Mouse (Mus musculus) CH12.LX (cell line): Measurements from ENCODE around the gene Zfp637. TPM values are rescaled to one million over a fixed set of nuclear protein-coding genes. Genes with fewer than 3 reads are reported as not detected.
"Not testable (repeated sequence)": the region's sequence is repeated elsewhere in the genome, so short reads cannot be mapped to it uniquely, and the experiment has no call there.

Experiments
- DNase-seq: peaks from one replicate; pipeline ENCODE4 v3.0.0-alpha.2; 2013; ENCODE audit errors: extremely low read depth
- H3K27ac ChIP-seq: 2 replicates; pipeline ENCODE4 v1.5.1; 2012; ENCODE audit warnings: low read depth, mild to moderate bottlenecking, control low read depth, moderate library complexity; ENCODE audit not compliant: insufficient read depth
- H3K27me3 ChIP-seq: replicated peaks from 2 replicates; pipeline ENCODE3; 2012; ENCODE audit warnings: inconsistent platforms
- H3K36me3 ChIP-seq, 2 experiments: replicated peaks in 1 of 2; 2 replicates each; pipeline versions ENCODE3 to v1.6.1; 2012; ENCODE audit warnings: inconsistent platforms in 1 of 2, low read length in 1 of 2, mild to moderate bottlenecking in 1 of 2, mixed read lengths in 1 of 2, moderate library complexity in 1 of 2; ENCODE audit not compliant: control insufficient read depth in 1 of 2, insufficient read depth in 1 of 2
- H3K4me1 ChIP-seq, 2 experiments: 2 replicates each; pipeline ENCODE4 v1.6.1; 2012; ENCODE audit warnings: inconsistent platforms in 1 of 2, moderate library complexity in 1 of 2; ENCODE audit not compliant: insufficient read depth in 2 of 2, control insufficient read depth in 1 of 2
- H3K4me2 ChIP-seq: 2 replicates; pipeline ENCODE4 v1.6.1; 2012; ENCODE audit warnings: low read depth, mild to moderate bottlenecking, control low read depth; ENCODE audit not compliant: poor library complexity, insufficient read depth, severe bottlenecking
- H3K4me3 ChIP-seq, 3 experiments: fragments of 150-350 bp in 1 of 3; sonication (generic) in 1 of 3; replicated peaks in 1 of 3; 2 replicates each; pipeline versions ENCODE3 to v1.5.1; 2011 to 2012; ENCODE audit warnings: low read depth in 2 of 3, low read length in 2 of 3, mild to moderate bottlenecking in 2 of 3, moderate library complexity in 2 of 3, control low read depth in 1 of 3, improper control_type of control experiment in 1 of 3, inconsistent platforms in 1 of 3, mixed read lengths in 1 of 3; ENCODE audit not compliant: poor library complexity in 1 of 3
- H3K79me2 ChIP-seq: replicated peaks from 2 replicates; pipeline ENCODE4 v1.6.1; 2012; ENCODE audit warnings: mild to moderate bottlenecking, moderate library complexity; ENCODE audit not compliant: control insufficient read depth, poor library complexity, insufficient read depth, severe bottlenecking; ENCODE audit errors: extremely low read depth
- H3K9ac ChIP-seq: 2 replicates; pipeline ENCODE4 v1.6.1; 2012; ENCODE audit warnings: low read depth, mild to moderate bottlenecking, control low read depth, moderate library complexity; ENCODE audit not compliant: insufficient read depth
- H3K9me3 ChIP-seq: replicated peaks from 2 replicates; pipeline ENCODE3; 2012; ENCODE audit warnings: low read length, inconsistent platforms, mixed read lengths
- CHD2 ChIP-seq: IDR thresholded peaks from 2 replicates; pipeline ENCODE4 v1.6.1; 2011; ENCODE audit warnings: low read length, improper control_type of control experiment
- CTCF ChIP-seq, 2 experiments: IDR thresholded peaks in 1 of 2; conservative IDR thresholded peaks in 1 of 2; 2 replicates each; pipeline ENCODE4 v1.5.1; 2011 to 2012; ENCODE audit warnings: low read depth in 2 of 2, low read length in 2 of 2, improper control_type of control experiment in 1 of 2, inconsistent platforms in 1 of 2, mild to moderate bottlenecking in 1 of 2, moderate library complexity in 1 of 2
- HCFC1 ChIP-seq: IDR thresholded peaks from 2 replicates; pipeline ENCODE4 v1.6.1; 2012; ENCODE audit warnings: low read depth, mild to moderate bottlenecking, inconsistent platforms, low read length, improper control_type of control experiment
- JUN ChIP-seq: IDR thresholded peaks from 2 replicates; pipeline ENCODE4 v1.6.1; 2011; ENCODE audit warnings: low read depth, mild to moderate bottlenecking, low read length, improper control_type of control experiment, moderate library complexity; ENCODE audit not compliant: insufficient read depth
- KAT2A ChIP-seq: IDR thresholded peaks from 2 replicates; pipeline ENCODE4 v1.6.1; 2012; ENCODE audit warnings: low read length, improper control_type of control experiment, inconsistent platforms; ENCODE audit not compliant: insufficient replicate concordance
- MAZ ChIP-seq: IDR thresholded peaks from 2 replicates; pipeline ENCODE4 v1.6.1; 2012; ENCODE audit warnings: low read depth, mild to moderate bottlenecking, inconsistent platforms, low read length, improper control_type of control experiment, moderate library complexity
- MXI1 ChIP-seq: IDR thresholded peaks from 2 replicates; pipeline ENCODE4 v1.6.1; 2011; ENCODE audit warnings: mild to moderate bottlenecking, low read depth, low read length, improper control_type of control experiment
- MYC ChIP-seq: IDR thresholded peaks from 2 replicates; pipeline ENCODE4 v1.6.1; 2011; ENCODE audit warnings: low read depth, mild to moderate bottlenecking, improper control_type of control experiment, low read length
- POLR2A ChIP-seq: IDR thresholded peaks from 2 replicates; pipeline ENCODE4 v1.6.1; 2011; ENCODE audit warnings: low read depth, mild to moderate bottlenecking, improper control_type of control experiment, low read length
- POLR2AphosphoS2 ChIP-seq: IDR thresholded peaks from 2 replicates; pipeline ENCODE4 v1.6.1; 2011; ENCODE audit warnings: low read depth, low read length, improper control_type of control experiment
- SIN3A ChIP-seq: IDR thresholded peaks from 2 replicates; pipeline ENCODE4 v1.6.1; 2012; ENCODE audit warnings: low read length, improper control_type of control experiment, inconsistent platforms
- TCF12 ChIP-seq: IDR thresholded peaks from 2 replicates; pipeline ENCODE4 v1.6.1; 2014; ENCODE audit warnings: low read depth, mild to moderate bottlenecking, inconsistent platforms, low read length, improper control_type of control experiment
- USF2 ChIP-seq: conservative IDR thresholded peaks from 2 replicates; pipeline ENCODE4 v1.6.1; 2011; ENCODE audit warnings: low read depth, low read length, improper control_type of control experiment
- ZNF384 ChIP-seq: IDR thresholded peaks from 2 replicates; pipeline ENCODE4 v1.6.1; 2012; ENCODE audit warnings: low read depth, low read length, improper control_type of control experiment, inconsistent platforms
- dilution Hi-C: fragments of 300-500 bp; cut with MboI; formaldehyde crosslinking; loops from 2 replicates; pipeline ENCODE4 v1.14.3; 2020; ENCODE audit warnings: low sequenced_read_pairs; ENCODE audit not compliant: extremely low pct_unique_long_range_greater_than_20kb, extremely low pct_ligation_motif_present
- in situ Hi-C: fragments of 300-500 bp; cut with MboI; formaldehyde crosslinking; loops from 3 replicates; pipeline ENCODE4 v1.14.3; 2019; ENCODE audit warnings: low sequenced_read_pairs, low pct_ligation_motif_present, low pct_unique_long_range_greater_than_20kb, mixed read lengths
- polyA plus RNA-seq: library from polyadenylated mRNA; unstranded; fragments of >175 nt; gene quantifications from 2 replicates; pipeline ENCODE4 v1.2.1, GENCODE M21; 2012; ENCODE audit warnings: low read depth; ENCODE audit not compliant: insufficient read length
- total RNA-seq, 2 experiments: library from RNA; depleted of rRNA; stranded (reverse); fragments of 300-350 nt in 1 of 2; fragments of >200 nt in 1 of 2; gene quantifications; 2 replicates each; pipeline ENCODE4 v1.2.3; 2012 to 2014

Zfp637 gene
- total and polyA plus RNA-seq, 3 experiments: 12.5 to 19.7 (median 18.7) TPM

DNA sequence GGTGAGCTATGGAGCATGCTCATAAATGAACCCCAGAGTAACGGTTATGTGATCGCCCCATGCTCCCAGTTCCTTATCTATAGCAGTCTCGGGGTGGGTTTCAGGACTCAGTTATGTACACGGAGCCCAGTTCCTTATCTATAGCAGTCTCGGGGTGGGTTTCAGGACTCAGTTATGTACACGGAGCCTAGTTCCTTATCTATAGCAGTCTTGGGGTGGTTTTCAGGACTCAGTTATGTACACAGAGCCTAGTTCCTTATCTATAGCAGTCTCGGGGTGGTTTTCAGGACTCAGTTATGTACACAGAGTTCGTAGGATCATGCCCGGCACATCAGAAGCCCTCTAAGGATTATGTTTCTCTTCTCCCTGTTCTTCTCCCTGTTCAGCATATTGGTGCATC lies 3.6 kb downstream of the Zfp637 start:
- H3K4me2 ChIP-seq: no peak overlapping the region
- no peaks in the 10 kb centered on the region for H3K9me3 ChIP-seq
- TF ChIP-seq TCF12 (no peak), MYC (no peak), POLR2AphosphoS2 (no peak), KAT2A (no peak)
- peaks cover 12 to 33% of the 10 kb centered on the region in 2 experiments for H3K36me3 ChIP-seq
- H3K4me1 ChIP-seq: peaks cover 0 to 21% of the 10 kb centered on the region in 2 experiments; a peak in 2 of 4 replicates
- H3K27me3 ChIP-seq: peaks cover 6% of the 10 kb centered on the region
- H3K79me2 ChIP-seq: no peaks in the 10 kb centered on the region
- DNase-seq: no peak
- H3K9ac ChIP-seq: no peak overlapping the region
- H3K4me3 ChIP-seq: no peak overlapping the region
- dilution Hi-C loops (no loop called here), in situ Hi-C loops (no loop called here)
- no peak overlapping the region for H3K27ac ChIP-seq

DNA sequence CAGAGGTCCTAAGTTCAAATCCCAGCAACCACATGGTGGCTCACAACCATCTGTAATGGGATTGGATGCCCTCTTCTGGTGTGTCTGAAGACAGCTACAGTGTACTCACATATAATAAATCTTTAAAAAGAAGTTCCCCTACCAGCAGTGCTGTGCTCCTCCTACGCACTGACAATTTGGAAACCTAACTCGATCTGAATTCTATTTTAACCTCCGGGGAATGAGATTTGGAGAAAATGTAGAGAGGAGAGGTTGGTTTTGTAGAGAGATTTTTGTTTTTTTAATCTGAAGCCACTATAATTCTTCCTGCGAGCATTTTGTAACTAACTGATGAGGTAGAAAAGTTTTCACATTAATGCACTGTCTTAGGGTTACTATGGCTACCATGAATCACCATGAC lies 5.7 kb downstream of the Zfp637 start:
- H3K79me2 ChIP-seq, H3K27me3 ChIP-seq, in situ Hi-C loops, H3K27ac ChIP-seq, DNase-seq, H3K4me2 ChIP-seq, H3K4me3 ChIP-seq, H3K9ac ChIP-seq, dilution Hi-C loops, H3K9me3 ChIP-seq: not testable (repeated sequence)
- H3K36me3 ChIP-seq: peaks cover 12 to 33% of the 10 kb centered on the region in 2 experiments
- H3K4me1 ChIP-seq: peaks cover 0 to 19% of the 10 kb centered on the region in 2 experiments; a peak in 2 of 4 replicates

DNA sequence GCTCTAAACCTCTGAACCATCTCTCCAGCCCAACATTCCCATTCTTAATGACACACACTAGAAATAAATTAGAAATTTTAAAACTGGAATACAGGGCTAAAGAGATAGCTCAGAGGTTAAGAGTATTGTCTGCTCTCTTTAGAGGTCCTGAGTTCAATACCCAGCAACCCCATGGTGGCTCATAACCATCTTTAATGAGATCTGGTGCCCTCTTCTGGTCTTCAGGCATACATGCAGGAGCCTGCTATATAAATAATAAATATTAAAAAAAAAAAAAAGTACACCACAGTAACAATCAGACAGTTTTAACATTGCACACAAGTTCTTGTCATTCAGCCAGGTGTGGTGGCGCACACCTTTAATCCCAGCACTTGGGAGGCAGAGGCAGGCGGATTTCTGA lies 6.8 kb downstream of the Zfp637 start:
- in situ Hi-C loops (no loop called here), dilution Hi-C loops (no loop called here)
- H3K27ac ChIP-seq: no peak overlapping the region
- H3K79me2 ChIP-seq: no peaks in the 10 kb centered on the region
- no peak for TF ChIP-seq TCF12
- no peak for TF ChIP-seq POLR2A
- no peak for TF ChIP-seq USF2
- no peak for TF ChIP-seq POLR2AphosphoS2
- 0 out of 4 replicates have a peak, but pooled peaks of 1 of the 2 experiments have one; percentile 16 for TF ChIP-seq CTCF (conservative IDR thresholded peaks at IDR 0.05 in 1 of 2, IDR thresholded peaks at IDR 0.05 in 1 of 2; ENCODE audit: low read depth in 2 of 2, low read length in 2 of 2)
- TF ChIP-seq JUN: no peak
- no peak for TF ChIP-seq HCFC1
- no peak for TF ChIP-seq SIN3A
- TF ChIP-seq ZNF384: peak; percentile 40; the same call in 1 of the 2 replicates
- TF ChIP-seq CHD2: no peak
- TF ChIP-seq MAZ: no peak
- no peak for TF ChIP-seq MXI1
- no peaks in the 10 kb centered on the region for H3K27me3 ChIP-seq
- no peak overlapping the region for H3K4me2 ChIP-seq
- H3K9ac ChIP-seq: no peak overlapping the region
- no peak overlapping the region for H3K4me3 ChIP-seq
- H3K36me3 ChIP-seq: peaks cover 12 to 33% of the 10 kb centered on the region in 2 experiments
- H3K4me1 ChIP-seq: peaks cover 0 to 13% of the 10 kb centered on the region in 2 experiments; a peak in 2 of 4 replicates
- no peaks in the 10 kb centered on the region for H3K9me3 ChIP-seq
- no peak for DNase-seq
